In genomic region chr15:63679984-63680925, GRCm38 (mm10) we compare ENCODE assay signal across 18 mouse cellular contexts.
DNase-seq lines count a peak whose midpoint lies in the region; ATAC-seq and TF ChIP-seq lines count a peak whose summit lies in the region.
"Had no signal": no experiment of that assay in that cellular context is flagged by ENCODE, and none has a peak within 500 bp of the region (broad histone marks: within the 10 kb centered on the region; RNA-seq: fewer than 3 reads in every experiment).

No protein-coding gene starts in this region.

- H3K4me1 ChIP-seq in forebrain, embryonic 14.5 days (ENCODE audit: control insufficient read depth, insufficient read depth, low read length): no peaks in the 10 kb centered on the region
- H3K4me1 ChIP-seq in forebrain, embryonic 11.5 days (replicated peaks; ENCODE audit: control insufficient read depth, insufficient read depth, low read length): no peaks in the 10 kb centered on the region
- peaks cover 10% of the 10 kb centered on the region; the same call in 1 of the 2 replicates for H3K4me1 ChIP-seq in stomach, embryonic 14.5 days (ENCODE audit: control insufficient read depth, insufficient read depth, low read length)
- no peaks in the 10 kb centered on the region for H3K4me1 ChIP-seq in stomach, postnatal 0 days (replicated peaks; ENCODE audit: control insufficient read depth, insufficient read depth)

- peak; percentile 58 for DNase-seq in forebrain, embryonic 14.5 days (ENCODE audit: low spot score)
- no peak for DNase-seq in forebrain, embryonic 11.5 days (ENCODE audit: low spot score)
- no peak for DNase-seq in stomach, postnatal 0 days (ENCODE audit: low spot score)
- no peak for DNase-seq in urinary bladder, postnatal 4 days (ENCODE audit: low spot score in 2 of 2)
- DNase-seq: adrenal gland, postnatal 14 days; embryo, embryonic 11 days; heart, adult 18-20 months; layer of hippocampus, adult 9-11 months had no signal

- no peak for TF ChIP-seq EP300 in stomach, postnatal 0 days (optimal IDR thresholded peaks at IDR 0.05)

- H3K27ac ChIP-seq in forebrain, embryonic 14.5 days (ENCODE audit: low read depth, low read length): no peak overlapping the region
- H3K27ac ChIP-seq in forebrain, embryonic 11.5 days (ENCODE audit: low read depth, low read length): no peak overlapping the region
- H3K27ac ChIP-seq in stomach, embryonic 14.5 days (ENCODE audit: low read length): peak overlapping the region; percentile 44; the same call in 1 of the 2 replicates
- H3K27ac ChIP-seq in stomach, postnatal 0 days (replicated peaks): no peak overlapping the region
- 0 out of 2 replicates have a peak overlapping the region, but pooled peaks have one; percentile 68 for H3K27ac ChIP-seq in macrophage
- H3K27ac ChIP-seq: kidney, postnatal 0 days; limb, embryonic 15.5 days; neural tube, embryonic 13.5 days had no signal

- no peak for TF ChIP-seq CTCF in stomach, postnatal 0 days (IDR thresholded peaks at IDR 0.05; ENCODE audit: low read depth)

- no peaks in the 10 kb centered on the region for H3K36me3 ChIP-seq in forebrain, embryonic 14.5 days (ENCODE audit: control insufficient read depth, insufficient read depth, low read length)
- no peaks in the 10 kb centered on the region for H3K36me3 ChIP-seq in forebrain, embryonic 11.5 days (ENCODE audit: control insufficient read depth, insufficient read depth, low read length)
- H3K36me3 ChIP-seq in stomach, embryonic 14.5 days (ENCODE audit: control insufficient read depth, insufficient read depth, low read length): no peaks in the 10 kb centered on the region
- H3K36me3 ChIP-seq in stomach, postnatal 0 days (ENCODE audit: control insufficient read depth, insufficient read depth, low read length): no peaks in the 10 kb centered on the region
- no peaks in the 10 kb centered on the region for H3K36me3 ChIP-seq in macrophage (ENCODE audit: inconsistent target)
- H3K36me3 ChIP-seq: limb, embryonic 15.5 days; neural tube, embryonic 13.5 days had no signal

- no peaks in the 10 kb centered on the region for H3K9me3 ChIP-seq in forebrain, embryonic 14.5 days (replicated peaks; ENCODE audit: control insufficient read depth, low read length)
- H3K9me3 ChIP-seq in forebrain, embryonic 11.5 days (ENCODE audit: control insufficient read depth, low read length): no peaks in the 10 kb centered on the region
- no peaks in the 10 kb centered on the region for H3K9me3 ChIP-seq in stomach, embryonic 14.5 days (ENCODE audit: control insufficient read depth, low read depth, low read length)
- H3K9me3 ChIP-seq in stomach, postnatal 0 days (ENCODE audit: control insufficient read depth, low read length): no peaks in the 10 kb centered on the region
- H3K9me3 ChIP-seq: limb, embryonic 15.5 days; neural tube, embryonic 13.5 days had no signal

- H3K4me3 ChIP-seq in forebrain, embryonic 14.5 days (ENCODE audit: low read depth, low read length): no peak overlapping the region
- no peak overlapping the region for H3K4me3 ChIP-seq in forebrain, embryonic 11.5 days (ENCODE audit: low read depth, low read length)
- no peak overlapping the region for H3K4me3 ChIP-seq in stomach, embryonic 14.5 days (ENCODE audit: low read depth, low read length)
- no peak overlapping the region for H3K4me3 ChIP-seq in stomach, postnatal 0 days (ENCODE audit: low read depth, low read length)
- H3K4me3 ChIP-seq in macrophage (ENCODE audit: inconsistent target): no peak overlapping the region
- H3K4me3 ChIP-seq: limb, embryonic 15.5 days; neural tube, embryonic 13.5 days had no signal

- peak; percentile 55 for ATAC-seq in forebrain, embryonic 14.5 days
- ATAC-seq in forebrain, embryonic 11.5 days (replicated peaks; ENCODE audit: low FRiP score): no peak
- ATAC-seq in stomach, embryonic 14.5 days (ENCODE audit: insufficient number of reproducible peaks, insufficient read depth, low FRiP score, low read depth): no peak
- ATAC-seq in stomach, postnatal 0 days (ENCODE audit: low FRiP score, low TSS enrichment): no peak
- no peak for ATAC-seq in megakaryocyte-erythroid progenitor cell, adult 5-6 weeks (replicated peaks; ENCODE audit: low FRiP score, low TSS enrichment, poor library complexity, severe bottlenecking)
- ATAC-seq in CD4-positive, CD25-positive, alpha-beta regulatory T cell, adult 4 months: no peak
- ATAC-seq: hindbrain, embryonic 16.5 days; lung, postnatal 0 days; midbrain, embryonic 16.5 days had no signal

- no peak overlapping the region for H3K4me2 ChIP-seq in forebrain, embryonic 14.5 days (ENCODE audit: low read length)
- no peak overlapping the region for H3K4me2 ChIP-seq in forebrain, embryonic 11.5 days (ENCODE audit: low read depth, low read length, severe bottlenecking)
- H3K4me2 ChIP-seq in stomach, embryonic 14.5 days (replicated peaks; ENCODE audit: low read depth, low read length): no peak overlapping the region
- H3K4me2 ChIP-seq in stomach, postnatal 0 days (replicated peaks; ENCODE audit: low read depth): no peak overlapping the region
- H3K4me2 ChIP-seq: limb, embryonic 15.5 days; neural tube, embryonic 13.5 days had no signal

- H3K9ac ChIP-seq in forebrain, embryonic 14.5 days (ENCODE audit: low read length): no peak overlapping the region
- H3K9ac ChIP-seq in forebrain, embryonic 11.5 days (ENCODE audit: low read length): no peak overlapping the region
- no peak overlapping the region for H3K9ac ChIP-seq in stomach, embryonic 14.5 days (replicated peaks; ENCODE audit: low read depth, low read length)
- H3K9ac ChIP-seq in stomach, postnatal 0 days (ENCODE audit: low read length): no peak overlapping the region
- H3K9ac ChIP-seq: limb, embryonic 15.5 days; neural tube, embryonic 13.5 days had no signal

- no peaks in the 10 kb centered on the region for H3K79me2 ChIP-seq in macrophage (ENCODE audit: inconsistent target)

- WGBS in forebrain, embryonic 14.5 days: 31% methylated on average over 3 of the region's 3 CpGs
- WGBS in forebrain, embryonic 11.5 days: 50% methylated on average over 3 of the region's 3 CpGs
- 48% methylated on average over 3 of the region's 3 CpGs for WGBS in stomach, embryonic 14.5 days
- WGBS in stomach, postnatal 0 days: 46% methylated on average over 3 of the region's 3 CpGs
- 77% methylated on average over 3 of the region's 3 CpGs for WGBS in macrophage (ENCODE audit: missing documents)

- H3K27me3 ChIP-seq in forebrain, embryonic 14.5 days (replicated peaks; ENCODE audit: control insufficient read depth, insufficient read depth, low read length): no peaks in the 10 kb centered on the region
- H3K27me3 ChIP-seq in forebrain, embryonic 11.5 days (ENCODE audit: control insufficient read depth, insufficient read depth, low read length): no peaks in the 10 kb centered on the region
- no peaks in the 10 kb centered on the region for H3K27me3 ChIP-seq in stomach, embryonic 14.5 days (ENCODE audit: control insufficient read depth, insufficient read depth, low read length)
- no peaks in the 10 kb centered on the region for H3K27me3 ChIP-seq in stomach, postnatal 0 days (ENCODE audit: control insufficient read depth, insufficient read depth, low read length)
- H3K27me3 ChIP-seq: limb, embryonic 15.5 days; neural tube, embryonic 13.5 days had no signal

Comparison
In these comparisons a context has a peak if more than half of its experiments do, and no peak if none do; other contexts are left out.
1. H3K27ac ChIP-seq: peak in stomach, embryonic 14.5 days (single experiment) and macrophage (single experiment); none in forebrain, embryonic 14.5 days (single experiment), forebrain, embryonic 11.5 days (single experiment) and stomach, postnatal 0 days (single experiment).